Mouse (Mus musculus) embryo, embryonic 11 days (tissue): ENCODE data around the gene Pcdh15.
A peak's percentile ranks its signal among the peaks of the same experiment; 100 is the strongest.

Source experiments
- DNase-seq: peaks from one replicate; pipeline ENCODE4 v3.0.0-alpha.2; 2015

Gene Pcdh15

GRCm38 (mm10) chr10:73098966-73099845 is at the start of gene Pcdh15:
Gene Pcdh15 (plus strand): TSS chr10:73099342.
- DNase-seq, result peak; percentile 50

DNA sequence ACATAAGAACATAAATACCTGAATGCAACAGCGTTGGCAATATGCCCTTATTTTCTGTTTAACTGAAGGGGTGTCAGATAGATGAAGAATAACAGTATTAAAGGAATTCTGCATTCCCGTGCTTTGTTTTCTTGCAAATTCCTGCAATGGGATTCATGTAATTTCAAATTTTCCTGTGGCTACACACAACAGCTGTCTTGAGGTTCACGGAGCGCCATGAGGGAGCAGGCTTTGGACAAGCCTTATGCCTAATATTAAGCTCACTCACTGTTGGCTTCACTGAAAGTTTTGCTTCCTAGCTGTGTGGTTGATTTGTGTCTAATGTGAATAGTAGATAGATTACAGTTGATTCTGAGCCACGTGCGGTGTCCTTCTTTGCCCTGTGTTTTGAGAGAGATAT is 47.1 kb upstream of the Pcdh15 start:
- no peak for DNase-seq

GRCm38 (mm10) chr10:73059726-73060230 is 39.4 kb upstream of the Pcdh15 start:
- DNase-seq, result no peak

GRCm38 (mm10) chr10:73086703-73087102 is 12.4 kb upstream of the Pcdh15 start:
- DNase-seq, result no peak

DNA sequence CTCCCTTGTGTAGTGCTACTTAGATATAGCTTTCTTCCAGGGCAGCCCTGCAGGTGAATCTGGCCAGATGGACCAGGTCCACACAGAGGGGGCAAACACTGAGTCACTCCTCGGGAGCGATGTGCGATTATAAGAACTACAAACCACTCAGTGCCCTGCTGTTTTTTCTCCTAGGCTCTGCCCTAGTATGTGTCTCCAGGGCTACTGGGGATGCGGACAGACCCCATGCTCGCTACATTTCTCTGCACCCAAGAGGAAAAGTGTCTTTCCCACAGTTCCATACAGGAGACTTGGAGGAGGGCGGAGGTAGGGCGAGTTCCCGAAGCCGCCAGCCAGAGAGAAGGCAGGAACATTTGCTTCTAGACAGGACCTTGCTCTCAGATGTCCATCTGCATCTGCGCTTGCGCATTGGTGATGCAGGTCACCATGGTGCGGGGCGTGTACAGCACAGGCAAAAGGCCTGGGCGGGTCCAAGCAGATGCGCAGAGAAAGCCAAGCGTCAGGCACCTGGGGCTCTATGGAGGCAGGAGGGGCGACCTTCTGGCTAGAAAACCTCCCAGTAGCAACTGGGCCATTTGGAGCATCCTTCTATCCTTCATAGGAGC is 2.5 kb upstream of the Pcdh15 start:
- peak; percentile 83 for DNase-seq

- peak; percentile 7 for DNase-seq
Measured at GRCm38 (mm10) chr10:73097176-73097575, 2.0 kb upstream of the Pcdh15 start.

DNA sequence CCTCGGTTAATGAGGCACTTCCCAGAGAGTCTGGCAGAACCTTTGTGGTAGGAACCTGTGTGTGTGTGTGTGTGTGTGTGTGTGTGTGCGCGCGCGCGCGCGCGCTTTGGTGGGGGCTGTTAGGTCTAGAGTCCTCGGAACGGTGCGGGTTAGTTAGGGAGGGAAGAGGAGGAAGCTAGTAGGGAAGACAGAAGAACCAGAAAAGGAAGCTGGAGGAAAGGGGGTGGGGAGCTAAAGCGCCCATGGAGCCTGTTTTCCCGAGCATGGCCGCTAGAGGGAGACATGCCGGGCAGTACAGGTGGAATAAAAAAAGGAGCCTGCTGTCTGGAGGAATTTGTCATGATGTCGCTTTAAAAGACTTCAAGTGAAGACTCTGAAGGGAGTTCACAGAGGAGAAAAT is 1.2 kb upstream of the Pcdh15 start:
- DNase-seq, result peak; percentile 74

DNA sequence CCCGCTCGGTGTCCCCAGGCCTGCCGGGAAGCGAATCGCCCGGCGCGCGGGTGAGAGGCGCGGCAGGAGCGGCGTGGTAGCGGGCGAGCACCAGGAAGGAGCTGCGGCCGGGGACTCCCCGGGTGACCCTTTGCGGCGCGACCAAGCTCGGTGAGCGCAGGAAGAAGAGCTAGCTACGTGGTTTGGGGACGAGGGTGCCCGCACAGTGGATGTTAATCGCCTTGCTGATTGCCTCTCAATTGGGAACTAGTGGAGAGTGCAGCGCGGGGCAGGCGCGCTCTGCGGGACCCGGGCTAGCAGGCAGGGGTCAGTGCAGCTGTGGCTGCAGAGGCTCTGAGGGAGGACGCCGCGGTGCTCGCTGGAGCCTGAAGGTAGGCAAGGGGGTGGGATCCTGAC is 702 bp downstream of the Pcdh15 start:
- DNase-seq, result peak; percentile 72

- no peak for DNase-seq
Measured at GRCm38 (mm10) chr10:73103383-73103994, 4.3 kb downstream of the Pcdh15 start.

- DNase-seq, result peak; percentile 53
Measured at GRCm38 (mm10) chr10:73105893-73106292, 6.8 kb downstream of the Pcdh15 start.

GRCm38 (mm10) chr10:73137985-73138384 is 38.8 kb downstream of the Pcdh15 start:
- no peak for DNase-seq

DNA sequence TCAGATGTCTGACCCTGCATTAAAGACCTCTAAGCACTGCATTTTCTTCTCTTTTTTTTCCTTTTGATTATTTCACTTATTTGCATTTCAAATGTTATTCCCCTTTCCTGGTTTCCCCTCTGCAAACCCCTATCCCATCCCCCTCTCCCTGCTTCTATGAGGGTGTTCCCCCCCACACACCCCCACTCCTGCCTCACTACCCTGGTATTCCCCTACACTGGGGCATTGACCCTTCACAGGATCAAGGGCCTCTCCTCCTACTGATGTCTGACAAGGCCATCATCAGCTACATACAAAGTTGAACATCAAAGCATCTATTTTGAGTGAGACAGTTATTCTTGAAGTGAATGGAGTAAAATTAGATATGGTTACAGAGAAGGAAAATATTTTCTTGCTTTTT is 48.4 kb downstream of the Pcdh15 start:
- DNase-seq, result no peak

DNA sequence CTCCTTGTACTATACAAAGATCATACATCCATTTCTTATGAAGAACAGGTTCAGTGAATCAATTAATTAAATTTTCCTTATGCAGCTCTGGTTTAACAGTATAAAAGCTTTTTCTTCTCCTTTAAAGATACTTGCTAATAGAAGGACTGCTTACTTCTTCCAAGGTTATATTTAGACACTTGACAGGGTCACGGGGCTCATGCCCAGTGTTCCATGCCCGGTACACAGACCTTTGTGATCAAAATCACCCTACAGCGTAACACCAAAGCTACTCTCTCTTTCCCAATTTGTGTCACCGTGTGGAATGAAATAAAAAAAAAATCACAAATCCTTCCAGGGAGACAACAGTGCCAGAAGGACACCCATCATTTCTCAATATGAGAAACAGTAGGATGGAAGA is 48.8 kb downstream of the Pcdh15 start:
- DNase-seq, result no peak

DNA sequence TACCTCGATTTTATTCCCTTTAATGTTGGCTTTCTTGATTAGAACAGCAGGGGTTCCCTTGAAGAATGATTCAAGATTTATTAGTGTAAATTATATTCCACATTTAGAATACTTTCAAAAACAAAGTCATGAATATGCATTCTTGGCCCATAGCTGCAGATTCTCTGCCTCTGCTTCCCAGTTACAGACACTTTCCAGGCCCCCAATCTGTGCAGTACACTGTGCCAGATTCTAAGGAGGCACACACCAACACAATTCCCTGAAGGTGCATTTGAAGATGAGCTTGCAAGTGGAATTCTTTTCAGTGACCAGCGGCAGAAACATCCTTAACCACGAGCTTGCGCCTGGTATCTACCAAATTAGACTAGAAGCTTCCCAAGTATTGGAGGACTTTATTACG is 55.4 kb downstream of the Pcdh15 start:
- DNase-seq, result no peak

DNA sequence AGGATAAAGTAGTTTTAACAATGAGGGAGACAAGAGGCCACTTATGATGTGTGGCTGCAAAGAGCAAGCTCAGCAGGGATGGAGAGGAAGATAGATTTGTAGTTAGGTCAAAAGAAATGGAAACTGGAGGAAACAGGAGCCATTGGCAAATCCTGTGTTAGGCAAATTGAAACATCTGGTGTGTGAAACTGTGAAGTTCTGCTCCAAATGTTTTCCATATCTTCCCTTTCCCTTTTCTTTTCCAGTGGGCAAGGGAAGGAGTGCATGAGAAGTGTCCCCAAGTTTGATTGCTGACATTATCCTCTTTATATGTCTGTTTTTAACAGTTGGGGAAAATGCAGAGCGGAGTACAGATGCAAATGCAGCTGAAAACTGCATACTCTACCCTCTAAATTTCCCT is 62.6 kb downstream of the Pcdh15 start:
- DNase-seq, result no peak

DNA sequence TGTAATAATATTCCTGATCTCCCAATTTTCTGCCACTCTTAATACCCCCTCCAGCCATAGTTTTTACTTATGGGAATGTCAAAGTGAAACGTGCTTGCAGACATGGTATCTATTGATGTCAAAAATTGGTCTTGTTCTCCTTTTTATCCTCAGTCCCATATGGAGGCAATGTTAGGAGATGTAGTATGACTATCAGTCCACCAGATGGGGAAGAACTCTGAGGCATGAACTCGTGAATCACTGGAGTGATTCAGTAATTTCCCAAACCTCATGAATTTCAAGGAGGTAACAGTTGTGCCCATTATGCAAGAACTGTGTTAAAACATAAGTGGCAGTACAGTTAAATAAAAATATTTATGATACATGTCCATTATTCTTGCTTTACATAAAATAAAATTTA is 116.9 kb downstream of the Pcdh15 start:
- DNase-seq, result no peak

DNA sequence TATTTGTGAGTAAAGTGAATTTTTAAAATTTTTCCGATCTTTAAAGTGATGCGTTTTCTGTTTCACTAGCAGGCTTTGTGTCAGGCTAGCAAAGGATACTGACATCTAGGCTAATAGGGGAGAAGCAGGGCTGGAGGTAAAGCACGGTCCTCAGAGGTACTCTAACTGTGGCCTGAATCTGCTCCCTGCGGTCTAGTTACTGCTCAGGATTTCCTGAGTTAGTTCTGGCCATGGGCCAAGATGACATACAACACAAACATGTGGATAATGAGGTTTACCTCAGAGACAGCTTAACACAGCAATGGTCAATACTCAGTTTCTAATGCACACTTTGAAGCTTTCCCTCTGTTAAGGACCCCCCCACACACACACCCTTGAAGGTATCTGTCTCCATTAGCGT is 143.2 kb downstream of the Pcdh15 start:
- no peak for DNase-seq

DNA sequence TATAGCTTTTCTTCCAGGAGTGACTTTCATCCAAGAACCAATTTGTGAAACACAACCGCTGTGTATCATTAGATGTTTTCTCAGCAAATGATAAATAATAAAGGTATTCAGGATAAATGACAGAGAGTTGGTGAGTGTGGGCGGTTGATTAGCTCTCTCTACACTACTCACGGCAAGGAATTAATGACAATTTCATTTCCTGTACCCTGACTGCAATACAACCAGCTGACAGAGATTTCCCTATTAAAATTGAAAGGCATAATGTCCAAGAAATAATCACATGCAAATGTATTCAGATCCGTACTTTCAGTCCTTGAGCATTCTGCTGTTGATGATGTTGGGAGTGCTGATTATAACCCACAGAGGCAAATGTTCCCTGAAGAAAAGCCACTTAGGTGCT is 181.3 kb downstream of the Pcdh15 start:
- no peak for DNase-seq

GRCm38 (mm10) chr10:73296456-73296855 is 197.3 kb downstream of the Pcdh15 start:
- no peak for DNase-seq

DNA sequence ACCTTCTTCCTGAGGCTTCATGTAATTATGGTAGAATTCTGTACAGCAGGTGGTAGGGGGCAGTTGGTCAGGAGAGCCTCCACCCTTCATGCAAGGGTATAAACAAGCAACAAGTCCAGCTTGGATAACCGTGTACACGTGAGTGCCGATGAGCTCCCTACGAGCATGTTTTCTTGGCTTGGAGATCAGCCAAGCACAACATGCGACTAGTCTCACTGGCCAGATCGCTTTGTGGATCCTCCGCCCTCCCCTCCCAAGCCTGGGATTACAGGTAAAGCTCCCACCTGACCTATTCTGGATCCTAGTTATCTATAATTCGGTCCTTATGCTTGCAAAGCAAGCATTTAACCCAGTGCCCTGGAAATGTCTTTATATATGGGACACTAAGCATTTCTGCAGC is 202.8 kb downstream of the Pcdh15 start:
- DNase-seq, result no peak

GRCm38 (mm10) chr10:73306677-73307076 is 207.5 kb downstream of the Pcdh15 start:
- no peak for DNase-seq

- DNase-seq, result no peak
Measured at GRCm38 (mm10) chr10:73326861-73327260, 227.7 kb downstream of the Pcdh15 start.

GRCm38 (mm10) chr10:73333426-73333825 is 234.3 kb downstream of the Pcdh15 start:
- DNase-seq, result no peak

DNA sequence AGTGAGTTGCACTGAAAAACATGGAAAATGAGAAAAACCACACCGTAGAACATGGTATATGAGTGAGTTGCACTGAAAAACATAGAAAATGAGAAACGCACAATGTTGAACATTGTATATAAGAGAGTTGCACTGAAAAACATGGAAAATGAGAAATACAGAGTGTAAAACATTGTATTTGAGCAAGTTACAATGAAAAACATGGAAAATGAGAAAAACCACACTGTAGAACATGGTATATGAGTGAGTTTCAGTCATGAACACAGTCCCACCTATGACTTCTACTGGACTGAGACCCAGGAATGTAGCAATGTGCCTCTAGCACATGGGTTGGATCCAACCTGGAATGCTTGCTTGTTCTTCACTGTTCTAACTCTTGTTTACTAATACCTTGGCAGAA is 279.9 kb downstream of the Pcdh15 start:
- DNase-seq, result no peak
